Mouse (Mus musculus): Measurements from ENCODE around the gene Cpsf6.

GRCm38 (mm10) chr10:117313133-117313532 is 66.7 kb downstream of the Cpsf6 start:
- no peak for TF ChIP-seq POLR2A (IDR thresholded peaks at IDR 0.05; ENCODE audit: borderline replicate concordance, control insufficient read depth, low read depth, low read length)
- TF ChIP-seq CTCF (IDR thresholded peaks at IDR 0.05; ENCODE audit: control insufficient read depth, insufficient read depth, low read length), result no peak
